Mouse (Mus musculus) myocyte (in vitro differentiated cells): ENCODE results near the gene Stox2.

Source experiments
- CEBPB ChIP-seq: IDR thresholded peaks from 2 replicates; pipeline ENCODE4 v1.6.1; 2011; ENCODE audit warnings: mild to moderate bottlenecking, moderate library complexity; ENCODE audit not compliant: poor library complexity, insufficient read depth, severe bottlenecking
- E2F4 ChIP-seq: IDR thresholded peaks from one replicate; pipeline ENCODE4 v1.6.1; 2011; ENCODE audit warnings: mild to moderate bottlenecking, control low read depth, moderate library complexity; ENCODE audit not compliant: insufficient read depth
- MAX ChIP-seq: IDR thresholded peaks from one replicate; pipeline ENCODE4 v1.6.1; 2011; ENCODE audit warnings: low read depth, mild to moderate bottlenecking, control low read depth
- MYOD1 ChIP-seq, 3 experiments: IDR thresholded peaks; one replicate each; pipeline ENCODE4 v1.6.1; 2011; ENCODE audit warnings: control low read depth in 2 of 3, low read depth in 2 of 3, mild to moderate bottlenecking in 2 of 3, moderate library complexity in 1 of 3; ENCODE audit not compliant: insufficient read length in 2 of 3, control insufficient read depth in 1 of 3
- POLR2A ChIP-seq: IDR thresholded peaks from one replicate; pipeline ENCODE4 v1.6.1; 2011; ENCODE audit warnings: low read depth, mild to moderate bottlenecking, control low read depth, moderate library complexity; ENCODE audit not compliant: insufficient read length
- POLR2AphosphoS2 ChIP-seq: IDR thresholded peaks from one replicate; pipeline ENCODE4 v1.6.1; 2011; ENCODE audit warnings: low read depth, control low read depth; ENCODE audit not compliant: insufficient read length
- TCF12 ChIP-seq: IDR thresholded peaks from one replicate; pipeline ENCODE4 v1.6.1; 2011; ENCODE audit warnings: mild to moderate bottlenecking, control low read depth; ENCODE audit not compliant: poor library complexity, insufficient read depth, severe bottlenecking
- TCF3 ChIP-seq: IDR thresholded peaks from one replicate; pipeline ENCODE4 v1.6.1; 2011; ENCODE audit warnings: low read depth, control low read depth; ENCODE audit not compliant: insufficient read length
- USF1 ChIP-seq: IDR thresholded peaks from one replicate; pipeline ENCODE4 v1.6.1; 2011; ENCODE audit warnings: low read depth, mild to moderate bottlenecking, control low read depth, moderate library complexity

DNA sequence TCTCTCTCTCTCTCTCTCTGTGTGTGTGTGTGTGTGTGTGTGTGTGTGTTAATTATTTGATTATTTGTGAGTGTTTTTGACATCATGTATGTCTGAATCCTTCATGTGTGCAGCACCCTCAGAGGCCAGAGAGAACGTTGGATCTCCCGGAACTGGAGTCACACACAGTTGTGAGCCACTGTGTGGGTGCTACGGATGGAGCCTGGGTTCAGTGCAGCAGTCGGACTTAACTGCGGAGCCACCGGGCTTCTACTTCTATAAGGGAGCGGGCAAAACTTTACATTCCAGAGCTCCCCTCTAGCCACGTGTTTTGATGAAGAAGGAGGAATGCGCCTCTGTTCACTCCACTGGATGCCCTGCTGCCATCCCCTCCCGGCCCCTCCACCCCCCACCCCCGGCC, 311.4 kb downstream of the Stox2 start:
- TF ChIP-seq E2F4 (no peak), MAX (no peak), POLR2A (no peak), USF1 (no peak), TCF3 (no peak), POLR2AphosphoS2 (no peak), TCF12 (no peak), MYOD1 (IDR thresholded peaks at IDR 0.05; ENCODE audit: control insufficient read depth in 1 of 3, insufficient read length in 2 of 3, low read depth in 2 of 3) (no peak), CEBPB (no peak)
